Mouse (Mus musculus) liver, postnatal 0 days (tissue): ENCODE results near the gene Pde10a.

ENCODE experiments used
- CTCF ChIP-seq: sonication (generic); IDR thresholded peaks from 2 replicates; pipeline ENCODE4 v1.5.1; 2016; ENCODE audit warnings: antibody characterized with exemption, low read depth
- EP300 ChIP-seq: IDR thresholded peaks from 2 replicates; pipeline ENCODE4 v1.6.1; 2016; ENCODE audit warnings: antibody characterized with exemption, low read depth, mild to moderate bottlenecking

DNA sequence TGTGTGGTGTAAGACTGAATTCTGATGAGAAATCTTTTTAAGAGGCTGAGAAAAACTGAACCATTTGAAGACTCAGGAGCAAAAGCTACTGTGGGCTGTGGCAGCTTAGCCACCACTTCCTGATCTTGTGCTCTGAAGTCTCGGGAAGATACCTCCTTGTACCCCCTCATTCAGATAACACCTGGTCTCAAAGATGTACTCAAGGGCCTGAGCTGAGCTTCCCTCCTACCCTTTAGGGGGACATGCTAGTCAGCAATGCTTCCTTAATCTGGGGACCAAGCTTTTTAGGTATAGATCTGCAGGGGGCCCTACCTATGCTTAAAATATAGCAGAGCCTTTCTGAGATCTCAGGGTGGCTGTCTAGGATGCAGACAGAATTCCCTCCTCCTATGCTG, 37.7 kb downstream of the Pde10a start:
- TF ChIP-seq CTCF (no peak), EP300 (no peak)
